Mouse (Mus musculus): ENCODE results near the gene Opcml.

The Opcml gene

GRCm38 (mm10) chr9:28160953-28161352 lies 370.4 kb downstream of the Opcml start:
- no peak for DNase-seq (ENCODE audit: low read depth, low spot score)

DNA sequence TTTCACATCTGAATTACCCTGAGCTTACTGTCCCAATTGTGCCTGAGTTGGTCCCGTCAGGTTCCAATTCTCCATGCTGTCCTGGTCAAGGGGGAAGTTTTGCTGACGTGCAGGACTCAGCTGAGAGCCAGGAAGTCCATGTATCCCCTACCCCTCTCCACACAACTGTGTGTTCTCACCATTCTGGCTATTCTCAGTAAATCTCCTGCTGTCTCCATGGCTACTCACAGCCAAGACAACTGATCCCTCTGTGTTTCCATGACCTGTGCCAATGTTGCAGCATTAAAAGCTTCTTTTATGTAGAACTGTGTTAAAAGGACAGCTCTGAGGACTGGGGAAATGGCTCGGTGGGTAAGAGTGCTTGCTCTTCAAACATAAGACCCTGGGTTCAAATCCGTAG lies 373.4 kb downstream of the Opcml start:
- no peak for DNase-seq (ENCODE audit: low read depth, low spot score)

DNA sequence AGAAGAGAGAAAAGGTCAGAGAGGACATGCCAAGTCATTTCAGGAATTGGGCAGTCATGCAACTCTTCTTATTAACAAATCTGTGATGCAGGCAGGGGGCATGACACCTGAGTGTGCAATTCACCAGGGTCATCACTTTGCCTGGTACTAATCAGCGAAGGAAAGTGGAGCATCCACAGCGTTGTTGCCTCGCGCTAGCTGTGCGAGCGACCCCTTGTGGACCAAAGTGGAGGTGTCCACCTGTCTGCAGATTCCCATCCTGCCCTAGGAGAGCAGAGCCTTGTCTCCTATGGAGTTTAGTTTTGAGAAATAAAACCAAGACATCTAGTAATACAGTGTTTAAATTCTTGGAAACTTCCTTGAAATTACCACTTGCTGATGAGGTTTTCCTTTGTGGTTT lies 381.3 kb downstream of the Opcml start:
- DNase-seq (ENCODE audit: low read depth, low spot score), result peak; percentile 23

GRCm38 (mm10) chr9:28177052-28177451 lies 386.5 kb downstream of the Opcml start:
- no peak for DNase-seq (ENCODE audit: low read depth, low spot score)

DNA sequence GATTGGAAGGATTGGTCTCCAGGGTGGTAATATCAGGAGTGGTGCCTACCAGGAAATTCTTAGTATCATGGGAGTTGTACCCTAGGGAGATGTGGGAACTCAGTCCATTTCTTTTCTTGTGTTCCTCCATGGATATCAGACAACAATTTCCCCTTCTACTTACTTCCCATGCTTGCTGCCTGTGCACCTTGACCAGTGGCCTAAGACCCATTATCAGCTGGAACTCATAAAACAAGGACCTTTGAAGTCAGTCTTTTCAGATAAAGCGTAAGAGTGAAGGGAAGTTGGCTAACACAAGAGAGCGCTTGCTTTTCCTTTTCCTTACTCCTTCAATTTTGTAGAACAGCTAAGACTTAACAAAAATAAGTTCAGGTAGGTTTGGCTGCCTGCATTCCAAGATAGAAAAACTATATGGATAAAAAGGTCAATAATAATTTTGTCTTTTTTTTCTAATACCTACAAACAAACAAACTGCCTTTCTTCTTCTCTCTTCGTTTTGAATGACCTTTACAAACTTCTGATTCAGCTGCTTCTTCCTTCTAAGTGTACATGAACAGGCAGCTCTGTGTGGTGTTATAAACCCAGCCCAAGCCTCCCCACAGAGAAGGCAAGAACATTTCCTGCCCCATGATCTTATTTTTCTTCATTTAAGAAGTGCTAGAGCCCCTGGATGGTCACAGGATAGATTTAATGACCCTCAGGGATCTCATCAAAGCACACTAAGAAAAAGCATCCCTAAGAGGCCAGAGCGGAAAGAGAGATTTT lies 387.7 kb downstream of the Opcml start:
- DNase-seq (ENCODE audit: low read depth, low spot score), result no peak

- DNase-seq (ENCODE audit: low read depth, low spot score), result no peak
Observed at GRCm38 (mm10) chr9:28181916-28182315, 391.3 kb downstream of the Opcml start.

DNA sequence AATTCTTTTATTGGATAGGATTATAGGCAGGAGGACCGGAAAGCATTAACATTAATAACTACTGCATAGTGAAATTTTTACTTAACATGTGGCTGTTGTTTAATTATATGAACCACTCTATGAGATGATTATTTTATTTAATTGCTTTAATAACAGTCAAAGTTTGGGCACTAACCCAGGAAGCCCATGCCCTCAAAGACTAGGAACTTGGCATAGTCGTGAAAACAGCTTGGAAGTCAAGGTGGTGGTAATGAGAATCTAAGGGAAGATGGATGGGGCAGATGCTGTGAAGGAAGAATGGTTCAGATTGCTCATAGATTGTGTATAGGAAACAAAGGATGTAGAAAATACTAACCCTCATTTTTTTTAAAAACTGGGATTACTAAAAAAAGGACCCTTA lies 399.7 kb downstream of the Opcml start:
- no peak for DNase-seq (ENCODE audit: low read depth, low spot score)

- no peak for DNase-seq (ENCODE audit: low read depth, low spot score)
Observed at GRCm38 (mm10) chr9:28190751-28191150, 400.2 kb downstream of the Opcml start.

DNA sequence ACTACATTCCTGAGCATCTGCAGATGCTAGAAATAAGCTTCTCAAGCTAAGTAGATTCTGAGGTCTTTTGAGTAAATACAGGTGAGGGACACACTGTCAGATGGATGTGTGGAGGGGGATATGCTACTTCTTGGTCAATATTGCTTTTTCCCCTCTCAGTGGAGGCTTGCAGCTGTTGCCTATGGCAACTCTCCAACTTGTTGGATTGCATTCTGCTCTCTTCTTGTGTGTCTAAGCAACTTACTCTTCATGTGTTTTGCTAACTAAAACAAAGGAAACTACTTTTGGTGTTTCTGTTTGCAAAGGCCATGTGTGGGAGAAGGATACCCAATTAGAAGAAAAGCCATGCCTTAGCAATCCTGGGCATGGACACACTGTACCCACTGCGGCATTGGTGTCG lies 406.0 kb downstream of the Opcml start:
- DNase-seq (ENCODE audit: low read depth, low spot score), result no peak

GRCm38 (mm10) chr9:28197061-28197460 lies 406.5 kb downstream of the Opcml start:
- no peak for DNase-seq (ENCODE audit: low read depth, low spot score)

DNA sequence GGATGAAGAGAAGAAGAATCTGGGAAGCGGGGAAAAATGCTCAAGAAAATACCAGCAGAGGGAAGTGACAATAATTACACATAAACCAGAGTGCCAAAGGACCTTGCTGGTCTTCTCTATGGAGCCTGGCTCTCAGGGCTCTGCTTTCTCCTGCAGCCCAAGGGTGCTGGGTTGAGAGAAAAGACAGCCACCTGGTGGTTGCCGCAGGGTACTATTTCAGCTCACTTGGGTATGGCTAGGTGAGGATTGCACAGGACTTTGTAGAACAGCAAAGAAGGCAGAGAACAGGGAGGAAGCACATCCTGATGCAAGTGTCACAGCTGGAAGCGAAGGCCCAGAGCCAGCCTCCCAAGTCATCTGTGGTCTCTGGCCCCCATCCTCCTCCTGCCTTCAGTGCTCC lies 407.1 kb downstream of the Opcml start:
- DNase-seq (ENCODE audit: low read depth, low spot score), result peak; percentile 27

GRCm38 (mm10) chr9:28198106-28198694 lies 407.6 kb downstream of the Opcml start:
- no peak for DNase-seq (ENCODE audit: low read depth, low spot score)

DNA sequence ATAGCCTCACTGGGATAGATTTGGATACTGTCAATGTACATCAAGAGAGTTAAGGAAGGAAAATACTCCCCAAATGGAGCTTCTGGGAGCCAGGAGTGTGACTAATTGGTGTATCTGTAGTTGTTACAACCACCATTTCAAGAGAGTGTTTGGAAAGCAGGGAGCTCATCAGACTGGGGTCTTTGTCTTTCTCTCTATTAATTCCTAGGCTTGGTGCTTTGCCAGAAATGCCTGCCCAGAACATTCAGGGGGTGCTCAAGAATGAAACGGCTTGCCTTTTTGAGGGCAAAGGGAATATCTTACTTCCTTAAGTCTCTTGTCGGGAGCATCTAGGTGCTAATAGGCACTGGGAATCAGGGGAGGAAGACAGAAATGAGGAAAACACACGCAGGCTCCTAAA lies 416.9 kb downstream of the Opcml start:
- DNase-seq (ENCODE audit: low read depth, low spot score), result no peak

- DNase-seq (ENCODE audit: low read depth, low spot score), result no peak
Observed at GRCm38 (mm10) chr9:28208696-28209095, 418.1 kb downstream of the Opcml start.

GRCm38 (mm10) chr9:28211877-28212276 lies 421.3 kb downstream of the Opcml start:
- no peak for DNase-seq (ENCODE audit: low read depth, low spot score)

GRCm38 (mm10) chr9:28213893-28214292 lies 423.3 kb downstream of the Opcml start:
- no peak for DNase-seq (ENCODE audit: low read depth, low spot score)

GRCm38 (mm10) chr9:28218026-28218646 lies 427.6 kb downstream of the Opcml start:
- DNase-seq (ENCODE audit: low read depth, low spot score), result no peak

- DNase-seq (ENCODE audit: low read depth, low spot score), result no peak
Observed at GRCm38 (mm10) chr9:28222726-28223125, 432.2 kb downstream of the Opcml start.

GRCm38 (mm10) chr9:28225824-28226569 lies 435.4 kb downstream of the Opcml start:
- DNase-seq (ENCODE audit: low read depth, low spot score), result no peak

- DNase-seq (ENCODE audit: low read depth, low spot score), result no peak
Observed at GRCm38 (mm10) chr9:28226570-28226951, 436.0 kb downstream of the Opcml start.

GRCm38 (mm10) chr9:28238450-28238849 lies 447.9 kb downstream of the Opcml start:
- no peak for DNase-seq (ENCODE audit: low read depth, low spot score)

Data from R1 (cell line).